Mouse (Mus musculus) midbrain, postnatal 0 days (tissue): ENCODE results near the gene Hist1h4a. TPM values are rescaled to one million over a fixed set of nuclear protein-coding genes. Genes with fewer than 3 reads are reported as not detected.
"Not testable (repeated sequence)": the region's sequence is repeated elsewhere in the genome, so short reads cannot be mapped to it uniquely, and the experiment has no call there.

Experiments
- ATAC-seq: fragments of 200-750 bp; cut with Nextera tagmentation; 2 replicates; pipeline ENCODE4 v1.8.0; 2017; ENCODE audit warnings: moderate number of reproducible peaks, mild to moderate bottlenecking, moderate TSS enrichment, moderate library complexity; ENCODE audit not compliant: low FRiP score
- DNase-seq: peaks from one replicate; pipeline ENCODE4 v3.0.0-alpha.2; 2015; ENCODE audit warnings: low spot score
- H3K27ac ChIP-seq: fragments of 300-500 bp; sonication (generic); 2 replicates; pipeline ENCODE4 v1.5.1; 2014; ENCODE audit warnings: low read depth, mild to moderate bottlenecking, low read length, mixed read lengths
- H3K27me3 ChIP-seq: fragments of 300-500 bp; sonication (generic); 2 replicates; pipeline ENCODE4 v1.6.1; 2014; ENCODE audit warnings: low read length, control low read depth, mixed read lengths; ENCODE audit not compliant: insufficient read depth
- H3K36me3 ChIP-seq: fragments of 300-500 bp; sonication (generic); 2 replicates; pipeline ENCODE4 v1.6.1; 2014; ENCODE audit warnings: low read length, control low read depth, mixed read lengths; ENCODE audit not compliant: insufficient read depth
- H3K4me1 ChIP-seq: fragments of 300-500 bp; sonication (generic); 2 replicates; pipeline ENCODE4 v1.6.1; 2014; ENCODE audit warnings: mild to moderate bottlenecking, control low read depth, antibody characterized with exemption, low read length, mixed read lengths; ENCODE audit not compliant: insufficient read depth
- H3K4me2 ChIP-seq: fragments of 300-500 bp; sonication (generic); 2 replicates; pipeline ENCODE4 v1.6.1; 2014; ENCODE audit warnings: low read depth, mild to moderate bottlenecking, low read length, mixed read lengths; ENCODE audit not compliant: poor library complexity, severe bottlenecking
- H3K4me3 ChIP-seq: fragments of 300-500 bp; sonication (generic); 2 replicates; pipeline ENCODE4 v1.5.1; 2014; ENCODE audit warnings: low read depth, mild to moderate bottlenecking, low read length, moderate library complexity
- H3K9ac ChIP-seq: fragments of 300-500 bp; sonication (generic); replicated peaks from 2 replicates; pipeline ENCODE4 v1.6.1; 2014; ENCODE audit warnings: mild to moderate bottlenecking, low read length, moderate library complexity, mixed read lengths; ENCODE audit not compliant: poor library complexity, severe bottlenecking
- H3K9me3 ChIP-seq: fragments of 300-500 bp; sonication (generic); 2 replicates; pipeline ENCODE4 v1.6.1; 2016; ENCODE audit warnings: low read length, control low read depth
- CTCF ChIP-seq: IDR thresholded peaks from 2 replicates; pipeline ENCODE4 v1.5.1; 2016; ENCODE audit warnings: antibody characterized with exemption, mild to moderate bottlenecking
- WGBS: fragments of 180-500 bp; shearing (Covaris S2); extraction: QIAGEN DNeasy Blood & Tissue Kit; methylation state at CpG from one replicate; pipeline ENCODE4 v1.1.7; 2014; 5-methylcytosine and 5-hydroxymethylcytosine counted together
- polyA plus RNA-seq: library from polyadenylated mRNA; unstranded; fragments of >200 nt; fragmentation: Nextera tagmentation; extraction: Ambion mirVana; gene quantifications from 2 replicates; pipeline ENCODE4 v1.2.1, GENCODE M21; 2015
- total RNA-seq: library from RNA; depleted of rRNA; stranded (reverse); fragments of >200 nt; gene quantifications from 2 replicates; pipeline ENCODE4 v1.2.3, GENCODE M21; 2014

The Hist1h4a gene
- total and polyA plus RNA-seq, 2 experiments from 2014 or later = 405 TPM; not detected in 1

GRCm38 (mm10) chr13:23764324-23765171 is 3.5 kb upstream of the Hist1h4a start:
- WGBS = 36% methylated on average over 12 of the region's 12 CpGs
- ATAC-seq = no peak
- no peak for DNase-seq

GRCm38 (mm10) chr13:23763586-23764323 is 2.7 kb upstream of the Hist1h4a start, which contains the start of gene Hist1h1a:
TSS of gene Hist1h1a (plus strand) at chr13:23763666.
- Histone ChIP-seq H3K4me3 (peak within 1 kb of the TSS; percentile 58), H3K9me3 (no peaks in the 10 kb centered on the region), H3K27me3 (no peaks in the 10 kb centered on the region), H3K36me3 (no peaks in the 10 kb centered on the region), H3K27ac (peak within 1 kb of the TSS; percentile 67), H3K9ac (peak within 1 kb of the TSS; percentile 65), H3K4me1 (0 out of 2 replicates have a peak, but pooled peaks cover 4% of the 10 kb centered on the region), H3K4me2 (peak within 1 kb of the TSS; percentile 82)
- TF ChIP-seq CTCF = no peak
- WGBS = 2% methylated on average over 34 of the region's 34 CpGs
- ATAC-seq = peak; percentile 58
- peak; percentile 96 for DNase-seq

More at GRCm38 (mm10) chr13:23764324-23765171, 3.5 kb upstream of the Hist1h4a start:
- no peak for TF ChIP-seq CTCF
- Histone ChIP-seq H3K27me3 (no peaks in the 10 kb centered on the region), H3K4me3 (peak overlapping the region; percentile 58), H3K27ac (peak overlapping the region; percentile 67; the same call in 1 of the 2 replicates), H3K4me1 (0 out of 2 replicates have a peak, but pooled peaks cover 4% of the 10 kb centered on the region), H3K36me3 (no peaks in the 10 kb centered on the region), H3K9me3 (no peaks in the 10 kb centered on the region), H3K9ac (peak overlapping the region; percentile 65; the same call in 1 of the 2 replicates), H3K4me2 (peak overlapping the region; percentile 82)

GRCm38 (mm10) chr13:23763242-23763585 is 2.2 kb upstream of the Hist1h4a start:
- no peak for ATAC-seq
- TF ChIP-seq CTCF = no peak
- Histone ChIP-seq H3K4me3 (peak overlapping the region; percentile 58), H3K27ac (peak overlapping the region; percentile 67), H3K4me2 (peak overlapping the region; percentile 82), H3K9me3 (no peaks in the 10 kb centered on the region), H3K27me3 (no peaks in the 10 kb centered on the region), H3K9ac (peak overlapping the region; percentile 25; the same call in 1 of the 2 replicates), H3K4me1 (0 out of 2 replicates have a peak, but pooled peaks cover 4% of the 10 kb centered on the region), H3K36me3 (no peaks in the 10 kb centered on the region)
- DNase-seq = no peak
- 1% methylated on average over 10 of the region's 10 CpGs for whole genome bisulfite sequencing

- Histone ChIP-seq H3K27ac (peak within 1 kb of the TSS; percentile 75), H3K4me2 (peak within 1 kb of the TSS; percentile 82), H3K4me3 (peak within 1 kb of the TSS; percentile 58), H3K9ac (peak within 1 kb of the TSS; percentile 25; the same call in 1 of the 2 replicates)
- not testable (repeated sequence) for H3K9me3 ChIP-seq, H3K36me3 ChIP-seq, H3K4me1 ChIP-seq, H3K27me3 ChIP-seq
- WGBS = under 1% methylated on average over 25 of the region's 52 CpGs
- peak; percentile 93 for DNase-seq
- peak; percentile 70 for ATAC-seq
These were observed 1.1 kb upstream of the Hist1h4a start, which contains the start of gene Hist1h3a for GRCm38 (mm10) chr13:23761871-23762821. TSS of gene Hist1h3a (minus strand) at chr13:23762386.
